Mouse (Mus musculus): ENCODE results near the gene 4930595D18Rik.

4930595D18Rik gene

GRCm38 (mm10) chr12:111137079-111137478, 47.2 kb downstream of the 4930595D18Rik start:
- DNase-seq (ENCODE audit: low read depth): no peak

GRCm38 (mm10) chr12:111135953-111136352, 48.3 kb downstream of the 4930595D18Rik start:
- no peak for DNase-seq (ENCODE audit: low read depth)

- DNase-seq (ENCODE audit: low read depth): no peak
Measured at GRCm38 (mm10) chr12:111134791-111135733, 49.2 kb downstream of the 4930595D18Rik start.

GRCm38 (mm10) chr12:111134169-111134568, 50.1 kb downstream of the 4930595D18Rik start:
- no peak for DNase-seq (ENCODE audit: low read depth)

GRCm38 (mm10) chr12:111125666-111126065, 58.6 kb downstream of the 4930595D18Rik start:
- no peak for DNase-seq (ENCODE audit: low read depth)

- no peak for DNase-seq (ENCODE audit: low read depth)
Measured at GRCm38 (mm10) chr12:111124601-111125260, 59.6 kb downstream of the 4930595D18Rik start.

GRCm38 (mm10) chr12:111122332-111122852, 61.9 kb downstream of the 4930595D18Rik start:
- DNase-seq (ENCODE audit: low read depth): peak; percentile 37

GRCm38 (mm10) chr12:111120976-111121645, 63.2 kb downstream of the 4930595D18Rik start:
- DNase-seq (ENCODE audit: low read depth): no peak

GRCm38 (mm10) chr12:111119506-111120085, 64.7 kb downstream of the 4930595D18Rik start:
- DNase-seq (ENCODE audit: low read depth): no peak

GRCm38 (mm10) chr12:111114593-111114992, 69.7 kb downstream of the 4930595D18Rik start:
- no peak for DNase-seq (ENCODE audit: low read depth)

- no peak for DNase-seq (ENCODE audit: low read depth)
Measured at GRCm38 (mm10) chr12:111111176-111111575, 73.1 kb downstream of the 4930595D18Rik start.

Data from c-Kit-positive CD71-positive TER-119-negative erythroid progenitor cells, embryonic 14.5 days (primary cell).